Comparison of ENCODE assay signal across 17 mouse cellular contexts in genomic region chr13:29901641-29902040, GRCm38 (mm10).
"Had no signal": no experiment of that assay in that cellular context is flagged by ENCODE, and none has a peak within 500 bp of the region (broad histone marks: within the 10 kb centered on the region; RNA-seq: fewer than 3 reads in every experiment).

No protein-coding gene starts in this region.

- ATAC-seq: liver, postnatal 0 days; midbrain, embryonic 16.5 days had no signal

- H3K27me3 ChIP-seq: kidney, embryonic 15.5 days; limb, embryonic 12.5 days; liver, embryonic 13.5 days; lung, embryonic 15.5 days; neural tube, embryonic 13.5 days had no signal

- DNase-seq: kidney, adult 2 months; kidney, postnatal 14 days; liver; liver, embryonic 13.5 days; liver, postnatal 0 days; lung, postnatal 36 days; retina, postnatal 1 day; right cerebral cortex, postnatal 4 days; spleen, adult 18-20 months; thymus, adult 18-20 months; thymus, postnatal 14 days had no signal

- H3K4me3 ChIP-seq: kidney, embryonic 15.5 days; limb, embryonic 12.5 days; liver, embryonic 13.5 days; lung, embryonic 15.5 days; neural tube, embryonic 13.5 days had no signal

- H3K4me1 ChIP-seq: kidney, embryonic 15.5 days; limb, embryonic 12.5 days; liver, embryonic 13.5 days; lung, embryonic 15.5 days; neural tube, embryonic 13.5 days had no signal

- H3K4me2 ChIP-seq: kidney, embryonic 15.5 days; limb, embryonic 12.5 days; liver, embryonic 13.5 days; lung, embryonic 15.5 days; midbrain, embryonic 11.5 days; neural tube, embryonic 13.5 days had no signal

- H3K9ac ChIP-seq: kidney, embryonic 15.5 days; limb, embryonic 12.5 days; liver, embryonic 13.5 days; liver, postnatal 0 days; lung, embryonic 15.5 days; neural tube, embryonic 13.5 days had no signal

- H3K27ac ChIP-seq: kidney, embryonic 15.5 days; limb, embryonic 12.5 days; liver, embryonic 13.5 days; lung, embryonic 15.5 days; neural tube, embryonic 13.5 days had no signal
